Mouse (Mus musculus) monocyte, adult 2 months (primary cell): ENCODE measurements around the gene Mfsd4b4.
"Not testable (repeated sequence)": the region's sequence is repeated elsewhere in the genome, so short reads cannot be mapped to it uniquely, and the experiment has no call there.

ENCODE experiments used
- DNase-seq, 2 experiments: peaks; one replicate each; pipeline ENCODE4 v3.0.0; 2022; ENCODE audit warnings: low spot score in 2 of 2, low read depth in 1 of 2

Mfsd4b4 gene

GRCm38 (mm10) chr10:39898874-39899371 is at the start of gene Mfsd4b4:
Mfsd4b4 (minus strand) TSS chr10:39899238.
- DNase-seq = peak; percentile 29 to 51

- not testable (repeated sequence) for DNase-seq
Observed at GRCm38 (mm10) chr10:39947195-39947594, 48.2 kb upstream of the Mfsd4b4 start.

- DNase-seq = no peak
Observed at GRCm38 (mm10) chr10:39936553-39936952, 37.5 kb upstream of the Mfsd4b4 start.

- DNase-seq = no peak
Observed at GRCm38 (mm10) chr10:39926616-39927139, 27.6 kb upstream of the Mfsd4b4 start, which contains the start of gene Mfsd4b2. Mfsd4b2 (minus strand) TSS chr10:39926923.

GRCm38 (mm10) chr10:39924556-39924955 is 25.5 kb upstream of the Mfsd4b4 start:
- not testable (repeated sequence) for DNase-seq

GRCm38 (mm10) chr10:39912616-39913015 is 13.6 kb upstream of the Mfsd4b4 start:
- DNase-seq = no peak

GRCm38 (mm10) chr10:39908768-39909441 is 9.9 kb upstream of the Mfsd4b4 start:
- DNase-seq = no peak

GRCm38 (mm10) chr10:39906799-39907658 is 8.0 kb upstream of the Mfsd4b4 start:
- no peak for DNase-seq

- no peak for DNase-seq
Observed at GRCm38 (mm10) chr10:39904191-39904590, 5.2 kb upstream of the Mfsd4b4 start.

GRCm38 (mm10) chr10:39896503-39896902 is 2.5 kb downstream of the Mfsd4b4 start:
- DNase-seq = no peak

- DNase-seq = no peak
Observed at GRCm38 (mm10) chr10:39893702-39894697, 5.0 kb downstream of the Mfsd4b4 start.

- no peak for DNase-seq
Observed at GRCm38 (mm10) chr10:39888621-39889020, 10.4 kb downstream of the Mfsd4b4 start.

GRCm38 (mm10) chr10:39865509-39865908 is 33.5 kb downstream of the Mfsd4b4 start:
- DNase-seq = no peak

- no peak for DNase-seq
Observed at GRCm38 (mm10) chr10:39842621-39843020, 56.4 kb downstream of the Mfsd4b4 start.
